Mouse (Mus musculus) left cerebral cortex, adult 11 months (tissue): ENCODE results near the gene Sstr2.

Experiments used
- DNase-seq: peaks from one replicate; pipeline ENCODE4 v3.0.0; 2022; ENCODE audit warnings: low spot score

Sstr2 gene

DNA sequence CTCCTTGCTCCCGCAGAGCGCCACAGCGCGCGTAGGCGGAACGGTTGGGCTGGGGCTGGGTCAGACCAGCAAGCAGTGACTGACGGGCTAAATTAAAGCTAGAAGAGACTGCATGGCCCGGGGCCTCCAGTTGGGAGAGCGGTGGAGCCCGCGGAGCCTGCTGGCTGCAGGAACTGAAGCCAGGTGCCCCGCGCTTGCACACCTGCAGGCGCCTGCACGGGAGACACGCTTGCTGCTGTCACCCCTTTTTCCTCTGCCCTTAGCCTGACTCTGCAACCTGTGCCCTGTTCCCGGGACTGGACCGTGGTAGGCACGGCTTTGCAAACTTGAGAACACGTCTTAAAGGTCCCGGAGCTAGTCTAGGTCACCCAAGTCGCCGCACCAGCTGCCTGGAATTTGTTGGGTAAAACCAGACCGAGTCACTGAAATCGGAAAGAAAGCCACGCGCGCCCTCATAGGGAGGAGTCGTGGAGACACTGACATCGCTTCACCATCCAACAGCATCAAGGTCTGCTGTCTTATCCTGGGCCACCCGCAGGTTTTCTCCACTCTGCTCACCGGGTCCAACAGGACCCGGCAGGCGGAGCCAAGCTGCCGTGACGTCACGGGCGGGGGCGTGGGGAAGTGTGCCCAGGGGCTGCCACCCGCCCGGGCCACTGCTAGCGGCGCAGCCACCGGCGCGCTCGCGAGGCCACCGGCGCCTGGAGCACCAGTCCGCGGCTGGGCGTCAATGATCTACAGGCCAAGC, at the start of gene Sstr2:
Gene Sstr2, plus strand, starts transcription at position 671 of the 748 bp plus-strand sequence.
- DNase-seq, result no peak

DNA sequence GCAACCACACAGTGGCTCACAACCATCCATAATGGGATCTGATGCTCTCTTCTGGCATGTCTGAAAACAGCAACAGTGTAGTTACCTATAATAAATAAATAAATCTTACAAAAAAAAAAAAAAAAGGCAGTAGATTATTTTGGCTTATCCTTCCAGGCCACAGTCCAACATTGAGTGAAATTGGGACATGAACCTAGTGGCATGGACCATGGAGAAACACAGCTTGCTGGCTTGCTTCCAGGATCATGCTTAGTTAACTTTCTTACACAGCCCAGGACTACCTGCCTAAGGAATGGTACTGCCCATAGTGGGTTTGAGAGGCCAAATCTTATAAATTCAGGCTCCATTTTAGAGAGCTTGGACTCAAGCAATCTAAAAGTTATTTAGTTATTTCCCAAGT, 47.5 kb upstream of the Sstr2 start:
- no peak for DNase-seq

DNA sequence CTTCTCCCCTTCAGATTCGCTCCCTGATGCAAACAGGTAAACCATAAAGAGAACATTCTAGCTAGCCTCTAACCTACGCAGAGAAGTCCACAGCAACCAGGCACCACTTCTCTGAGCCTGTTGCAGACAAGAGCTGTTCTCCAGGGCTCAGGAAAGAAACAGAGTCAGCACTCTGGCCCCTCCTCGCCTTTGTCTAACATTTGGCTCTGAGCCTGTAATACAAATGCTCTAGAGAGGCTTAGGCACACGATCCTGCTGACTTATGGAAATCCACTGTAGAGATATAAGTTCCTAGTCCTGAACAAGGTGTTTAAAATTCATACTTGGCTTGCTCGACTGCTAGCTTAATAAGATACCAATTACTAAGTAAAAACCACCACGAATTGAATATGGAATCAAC, 46.5 kb upstream of the Sstr2 start:
- no peak for DNase-seq

DNA sequence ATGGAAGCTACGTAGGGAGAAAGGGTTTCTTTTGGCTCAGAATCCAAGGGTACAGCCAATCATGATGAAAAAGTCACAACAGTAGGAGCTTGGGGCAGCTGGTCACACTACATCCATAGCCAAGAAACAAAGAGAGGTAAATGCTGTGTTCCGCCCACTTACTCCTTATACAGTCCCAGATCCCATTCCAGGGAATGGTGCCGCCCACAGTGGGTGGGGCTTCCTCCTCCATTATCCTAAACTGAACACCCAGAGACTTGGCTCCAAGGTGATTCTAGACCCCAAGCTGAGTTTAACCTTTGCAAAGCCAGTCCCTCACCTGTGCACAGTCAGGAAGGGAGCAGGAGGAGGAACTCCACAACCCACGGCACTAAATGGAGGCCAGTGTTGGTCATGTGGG, 41.9 kb upstream of the Sstr2 start:
- no peak for DNase-seq

DNA sequence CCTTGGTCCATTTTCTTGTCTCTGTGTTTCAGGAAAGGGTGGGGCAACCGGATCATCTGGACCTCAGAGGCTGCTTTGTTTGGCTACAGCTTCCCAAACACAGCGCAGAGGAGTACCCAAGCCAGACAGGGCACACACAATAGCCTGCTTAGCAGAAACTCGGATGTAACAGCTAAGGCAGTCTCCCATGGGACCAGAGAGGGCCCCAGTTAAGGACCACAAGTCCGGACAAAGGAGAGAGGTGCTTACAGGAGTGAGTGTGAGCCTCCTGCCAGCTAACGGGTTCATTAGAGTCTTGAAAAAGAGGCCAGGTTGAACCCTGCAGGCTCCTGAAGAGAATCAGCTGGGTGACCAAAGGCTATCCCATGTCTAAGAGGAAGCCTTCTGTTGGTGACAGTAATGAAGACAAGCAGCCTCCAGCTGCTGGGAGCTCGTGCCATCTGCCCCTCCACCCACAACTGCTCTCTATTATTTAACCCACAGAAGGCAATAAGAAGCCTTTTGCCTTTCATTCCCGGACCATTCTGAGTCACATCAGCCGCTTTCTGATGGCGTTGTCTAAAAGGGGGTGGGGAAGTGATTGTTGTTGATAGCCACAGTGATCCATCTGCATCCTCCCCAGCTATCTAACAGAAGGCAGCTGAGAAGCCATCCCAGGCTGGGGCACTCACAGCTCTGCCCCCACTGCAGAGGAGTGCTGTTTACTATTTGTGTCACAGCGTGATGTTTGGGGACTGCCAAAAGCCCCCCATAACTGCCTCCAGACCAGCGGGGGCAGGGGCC, 35.1 kb upstream of the Sstr2 start:
- DNase-seq, result no peak

DNA sequence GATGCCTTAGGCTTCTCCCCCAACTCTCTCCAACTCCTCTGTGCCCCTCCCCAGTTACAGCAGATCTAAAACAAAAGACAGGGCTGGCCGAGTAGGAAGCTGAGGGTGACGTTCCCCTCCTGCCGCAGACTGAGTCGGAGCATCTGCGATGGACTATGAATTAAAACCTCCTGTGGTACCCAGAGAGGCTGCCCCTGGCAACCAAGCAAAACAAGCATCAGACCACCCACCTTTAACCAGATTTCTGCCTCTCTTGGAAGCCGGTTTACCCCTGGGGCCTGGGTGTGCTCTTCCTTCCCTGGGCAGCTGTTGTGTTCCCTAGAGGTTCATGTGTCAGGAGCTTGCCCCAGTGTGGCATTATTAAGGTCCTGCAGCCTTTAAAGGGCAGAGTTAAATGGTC, 32.7 kb upstream of the Sstr2 start:
- no peak for DNase-seq

DNA sequence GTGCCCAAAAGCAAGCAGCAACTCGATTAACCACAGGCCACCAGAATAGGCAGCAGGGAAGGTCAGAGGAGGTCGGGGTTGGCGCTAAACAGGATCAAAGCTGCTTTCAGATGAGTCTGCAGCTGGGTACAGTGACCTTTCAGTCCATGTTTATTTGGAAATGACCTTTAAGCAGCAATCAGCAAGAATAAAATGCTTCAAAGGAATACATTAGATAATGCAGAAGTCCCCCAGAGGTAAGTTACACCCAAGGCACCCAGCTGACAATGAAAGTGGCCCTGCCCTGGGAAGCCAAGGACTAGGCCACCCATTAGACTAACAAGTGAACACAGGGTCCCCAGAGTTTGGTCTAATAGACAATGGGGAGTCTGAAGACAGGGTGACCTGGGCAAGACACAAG, 30.2 kb upstream of the Sstr2 start:
- DNase-seq, result no peak

DNA sequence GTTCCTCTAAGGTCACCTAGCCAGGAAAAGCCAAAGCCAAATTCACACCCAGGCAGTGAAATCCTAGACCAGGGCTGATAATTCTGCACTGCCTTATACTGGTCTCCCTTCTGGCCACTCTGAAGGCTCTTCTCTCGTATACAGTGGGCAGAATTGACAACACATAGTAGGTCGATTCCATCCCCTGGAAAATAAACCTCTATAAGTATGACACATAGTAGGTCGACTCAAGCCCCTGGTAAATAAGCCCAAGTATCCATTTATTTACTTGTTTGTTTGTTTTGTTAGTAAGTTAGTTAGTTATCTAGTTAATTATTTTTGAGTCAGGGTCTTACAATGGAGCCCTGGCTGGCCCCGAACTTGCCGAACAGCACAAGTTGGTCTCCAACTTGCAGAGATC, 24.0 kb upstream of the Sstr2 start:
- no peak for DNase-seq

DNA sequence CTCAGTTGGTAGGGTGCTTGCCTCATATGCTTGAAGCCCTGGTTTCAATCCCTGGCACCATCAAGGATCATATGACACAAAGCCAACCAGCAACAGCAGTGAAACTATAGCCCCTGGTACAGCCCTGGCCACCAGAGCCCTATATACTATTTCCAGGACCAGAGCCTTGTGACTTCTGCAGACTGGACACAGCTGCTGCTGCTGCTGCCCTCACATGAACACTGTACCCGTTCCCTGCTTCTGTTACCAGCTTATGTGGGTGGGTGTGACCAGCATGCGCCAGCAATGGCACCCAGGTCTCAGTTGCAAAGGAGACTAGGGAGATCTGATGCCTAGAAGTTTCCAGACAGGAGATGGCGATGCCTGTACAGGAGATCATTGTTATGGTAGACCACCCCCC, 21.5 kb upstream of the Sstr2 start:
- DNase-seq, result no peak

DNA sequence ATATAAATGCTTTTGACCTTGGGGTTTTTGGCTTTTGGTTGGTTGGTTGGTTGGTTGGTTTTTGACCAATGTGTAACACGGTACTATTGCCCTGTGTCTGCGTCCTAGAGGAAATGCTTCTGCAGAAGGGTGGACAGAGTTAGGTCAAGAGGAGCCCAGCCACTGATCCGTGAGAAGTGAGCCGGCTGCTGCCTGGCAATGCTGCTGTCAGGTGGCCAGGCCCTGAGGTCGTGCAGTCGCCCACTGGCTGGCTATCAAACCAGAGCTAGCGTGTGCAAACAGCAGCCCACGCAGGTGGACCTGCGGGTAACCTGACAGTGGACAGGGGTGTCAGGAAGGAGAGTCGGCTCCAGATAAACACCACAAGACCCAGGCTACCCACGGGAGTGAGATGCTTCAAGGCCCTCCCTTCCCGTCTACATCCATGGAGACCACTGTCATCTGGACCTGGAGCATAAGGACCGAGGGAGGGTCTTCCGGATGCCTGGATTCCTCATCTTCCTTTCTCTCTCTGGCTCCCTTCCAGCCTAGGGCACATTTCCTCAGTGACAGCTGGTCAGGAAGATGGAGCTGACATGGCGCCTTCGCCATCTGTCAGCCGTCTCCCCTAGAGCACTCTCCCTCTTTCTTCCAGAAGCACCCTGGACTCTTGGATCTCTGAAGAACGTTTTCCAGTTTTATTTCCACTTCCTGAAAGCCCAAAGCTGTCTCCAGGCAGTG, 18.5 kb upstream of the Sstr2 start:
- no peak for DNase-seq

DNA sequence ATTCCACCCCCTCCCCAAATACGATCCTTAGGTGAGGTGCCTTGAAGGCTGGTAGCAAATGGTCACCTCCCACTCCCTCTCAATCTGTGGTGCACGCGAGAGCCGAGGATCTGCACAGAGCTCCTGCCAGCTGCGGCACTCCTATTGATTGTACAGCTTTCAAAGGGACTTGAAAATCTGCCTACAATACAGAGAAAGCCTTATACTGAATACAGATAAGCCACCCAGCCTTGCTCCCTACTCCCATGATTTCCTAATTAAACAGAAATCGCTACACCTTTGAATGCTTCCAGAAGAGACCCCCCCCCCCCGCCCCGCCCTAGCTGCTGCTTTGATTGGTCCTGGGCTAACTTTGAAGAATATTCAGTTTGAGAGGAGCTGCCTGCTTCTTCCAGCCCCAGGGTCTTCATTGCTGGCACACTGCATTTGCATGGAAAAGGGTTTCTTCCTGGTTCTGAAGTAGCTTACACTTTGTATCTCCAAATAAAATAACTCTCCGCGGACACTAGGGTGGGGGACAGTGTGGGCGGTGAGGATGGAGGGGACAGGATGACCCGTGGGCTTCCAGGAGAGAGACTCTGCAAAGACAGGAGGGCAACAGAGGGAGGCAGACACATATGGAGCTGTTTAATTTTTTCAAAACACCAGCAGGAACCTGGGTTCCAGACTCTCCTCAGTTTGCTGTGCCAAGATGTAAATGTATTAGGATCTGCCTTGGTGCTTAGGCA, 17.4 kb upstream of the Sstr2 start:
- no peak for DNase-seq

DNA sequence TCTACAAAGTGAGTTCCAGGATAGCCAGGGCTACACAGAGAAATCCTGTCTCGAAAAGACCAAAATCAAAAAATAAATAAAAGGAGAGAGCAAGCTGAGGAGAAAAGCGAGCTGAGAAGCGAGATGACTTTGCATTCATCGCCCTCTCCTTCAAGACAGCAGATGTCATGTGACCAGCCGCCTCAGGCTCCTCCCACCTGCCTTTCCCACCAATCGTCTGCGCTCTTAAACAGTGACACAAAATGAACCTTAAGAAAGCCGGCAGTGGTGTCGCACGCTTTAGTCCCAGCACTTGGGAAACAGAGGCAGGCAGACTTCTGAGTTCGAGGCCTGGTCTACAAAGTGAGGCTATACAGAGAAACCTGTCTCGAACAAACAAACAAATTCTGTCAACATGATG, 11.6 kb upstream of the Sstr2 start:
- DNase-seq, result no peak

DNA sequence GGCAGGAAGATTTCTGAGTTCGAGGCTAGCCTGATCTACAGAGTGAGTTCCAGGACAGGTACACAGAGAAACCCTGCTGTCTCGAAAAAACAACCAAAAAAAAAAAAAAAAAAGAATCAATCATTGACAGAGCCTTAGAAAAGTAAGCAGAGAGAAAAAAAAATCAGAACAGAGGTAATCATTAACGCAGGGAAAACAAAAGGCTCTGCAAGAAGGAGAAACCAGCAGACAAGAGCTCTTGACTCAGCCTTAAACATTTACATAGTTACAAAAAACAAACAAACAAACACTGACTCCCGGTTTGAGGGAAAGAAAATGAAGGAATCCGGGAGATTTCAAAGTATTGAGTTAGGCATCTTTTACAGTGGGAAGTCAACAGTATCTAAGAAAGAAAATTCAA, 9.6 kb upstream of the Sstr2 start:
- no peak for DNase-seq

DNA sequence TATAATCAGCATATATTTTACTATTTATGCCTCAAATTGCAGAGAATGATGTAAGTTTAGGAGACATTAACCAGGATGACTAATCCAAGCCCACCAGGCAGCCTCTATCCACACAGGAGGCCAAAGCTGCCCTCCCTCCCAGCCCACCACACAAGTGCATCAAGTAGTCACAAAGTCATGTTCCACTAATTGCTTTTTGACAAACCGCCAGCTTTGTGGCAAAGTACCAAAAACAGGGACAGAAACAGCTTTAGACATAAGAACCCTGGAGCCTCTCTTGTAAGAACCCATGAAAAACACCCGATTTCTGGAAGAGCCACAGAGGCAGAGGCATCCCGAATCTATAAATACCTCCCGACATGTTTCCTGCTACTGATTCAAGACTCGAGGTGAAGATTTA, 8.9 kb upstream of the Sstr2 start:
- DNase-seq, result no peak

DNA sequence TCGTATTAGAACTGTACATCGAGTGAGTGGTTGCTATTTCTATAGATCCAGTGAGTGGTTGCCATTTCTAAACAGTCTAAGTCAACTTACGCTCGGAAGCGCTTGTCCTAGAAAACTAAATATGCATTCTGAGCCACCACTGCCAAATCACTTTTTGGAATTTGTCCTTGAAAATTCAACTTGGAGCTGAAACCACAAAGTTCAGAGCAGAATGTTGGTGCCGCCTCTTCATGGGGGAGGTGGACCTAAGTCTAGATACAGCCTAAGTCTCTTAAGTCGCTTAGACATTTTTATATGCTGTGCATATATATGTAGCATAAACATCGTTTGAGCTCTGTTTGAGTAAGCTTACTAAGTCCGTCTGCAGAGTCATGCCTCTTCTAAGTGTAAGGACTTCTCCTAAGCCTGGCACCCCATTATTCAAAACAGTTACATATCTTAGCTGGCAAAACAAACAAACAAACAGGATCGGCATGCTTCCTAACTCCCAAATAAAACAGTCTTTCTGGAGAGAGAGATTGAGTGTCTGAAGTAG, 8.0 kb upstream of the Sstr2 start:
- DNase-seq, result no peak

DNA sequence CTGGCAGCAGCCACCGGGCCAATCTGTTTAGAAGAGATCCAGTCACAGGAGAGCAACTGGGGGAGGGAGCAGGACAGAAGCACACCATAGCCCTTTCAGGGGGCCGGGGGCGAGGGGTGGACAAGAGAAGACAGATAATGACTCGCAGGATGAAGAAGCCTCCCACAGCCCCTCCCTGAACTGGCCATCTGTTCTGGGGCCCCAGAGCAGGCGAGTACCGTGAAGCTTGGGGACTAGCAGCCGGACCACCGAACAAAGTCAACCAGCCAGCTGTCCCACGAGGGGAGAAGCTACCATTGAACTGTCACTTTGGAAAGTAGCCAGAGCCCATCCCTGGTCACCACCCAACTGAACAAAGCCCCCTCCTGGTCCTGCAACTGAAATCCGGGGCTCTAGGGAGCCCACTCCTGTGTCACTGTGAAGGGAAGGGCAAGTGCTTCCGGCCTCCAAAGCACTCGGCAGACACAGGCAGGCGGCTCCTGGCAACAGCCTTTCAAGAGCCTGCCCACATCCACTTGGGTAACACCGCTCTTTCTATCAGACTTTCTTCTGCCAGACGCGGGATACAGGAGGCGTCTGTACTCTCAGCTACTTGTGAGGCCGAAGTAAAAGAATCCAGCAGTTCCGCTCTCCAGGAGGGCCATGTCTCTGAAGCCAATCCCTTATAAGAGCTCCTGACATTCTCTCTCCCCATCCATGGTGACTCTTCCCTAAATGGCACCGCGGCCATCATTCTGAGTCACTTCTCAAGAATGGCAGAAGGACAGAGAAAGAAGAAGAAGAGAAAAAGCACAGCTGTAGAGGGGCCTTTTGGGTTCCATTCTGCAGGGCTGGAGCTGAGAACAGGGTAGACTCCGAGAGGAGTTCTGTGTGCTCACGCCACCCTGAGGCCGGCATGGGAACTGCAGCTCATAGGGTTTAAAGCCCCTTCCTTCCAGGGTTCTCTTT, 7.2 kb upstream of the Sstr2 start:
- DNase-seq, result no peak

DNA sequence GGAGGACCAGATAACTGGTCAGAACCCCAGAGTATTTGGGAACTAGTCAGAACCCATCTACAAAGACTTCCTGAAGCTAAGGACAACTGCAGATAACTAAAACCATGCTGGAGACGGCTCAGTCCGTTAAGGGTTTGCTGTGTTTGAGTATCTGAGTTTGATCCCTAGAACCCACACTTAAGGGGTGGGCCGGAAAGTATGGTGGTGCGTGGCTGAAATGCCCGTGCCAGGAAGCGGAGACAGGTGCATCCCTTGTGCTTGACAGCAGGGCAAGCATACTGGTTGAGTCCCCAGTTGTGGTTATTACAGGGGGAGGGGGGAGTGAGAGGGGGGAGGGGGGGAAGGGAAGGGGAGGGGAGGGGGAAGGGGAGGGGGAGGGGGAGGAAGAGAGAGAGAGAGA, 4.7 kb upstream of the Sstr2 start:
- no peak for DNase-seq

DNA sequence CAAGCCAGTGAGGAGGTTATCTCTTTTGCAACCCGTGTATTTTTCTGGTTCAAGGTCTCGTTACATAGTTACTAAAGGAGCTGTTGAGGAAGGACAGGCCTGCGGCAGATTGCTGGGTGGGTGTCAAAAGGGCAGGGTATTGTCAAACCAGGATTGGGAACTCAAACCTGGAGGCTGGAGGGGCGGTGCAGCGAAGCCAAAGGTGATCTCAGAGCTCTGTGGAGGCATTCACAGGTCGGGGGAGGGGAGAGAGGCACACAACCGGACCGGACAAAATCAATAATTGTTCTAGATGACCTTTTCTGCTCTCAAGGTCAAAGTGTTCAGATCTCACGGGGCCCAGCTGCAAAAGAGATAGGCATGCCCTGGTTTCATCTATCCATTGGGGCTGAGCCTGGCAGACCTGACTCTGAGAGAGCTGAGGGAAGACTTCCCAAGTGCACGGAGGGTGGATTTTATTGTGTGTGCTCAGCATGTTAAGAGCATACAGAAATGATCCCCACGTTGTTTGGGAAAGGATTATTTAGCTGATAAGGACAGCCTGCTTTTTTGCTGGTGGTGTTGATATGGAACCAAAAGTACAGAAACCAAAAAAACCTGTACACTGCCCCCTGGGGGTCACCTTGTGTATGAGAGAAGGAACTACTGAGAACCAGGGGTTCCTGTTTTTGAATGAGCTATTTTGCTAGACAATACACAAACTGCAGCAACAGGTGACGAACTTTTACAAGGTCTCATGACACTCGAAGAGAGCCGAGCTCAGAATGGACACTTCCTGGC, 1.8 kb upstream of the Sstr2 start:
- DNase-seq, result no peak

DNA sequence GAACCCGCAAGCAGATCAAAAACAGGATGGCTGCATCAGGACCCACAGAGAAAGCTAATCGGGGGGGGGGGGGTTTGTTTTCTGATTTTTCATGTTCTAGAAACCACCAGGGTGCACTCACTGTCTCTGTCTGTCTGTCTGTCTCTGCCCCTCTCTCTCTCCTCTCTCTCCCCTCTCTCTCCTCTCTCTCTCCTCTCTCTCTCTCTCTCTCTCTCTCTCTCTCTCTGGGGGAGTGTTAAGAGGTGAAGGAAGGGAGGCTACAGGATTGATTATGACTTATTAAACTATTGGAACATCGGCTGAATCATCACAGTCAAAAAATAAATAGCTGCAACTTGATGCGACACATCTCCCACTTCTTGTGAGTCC, 855 bp upstream of the Sstr2 start:
- DNase-seq, result no peak

DNA sequence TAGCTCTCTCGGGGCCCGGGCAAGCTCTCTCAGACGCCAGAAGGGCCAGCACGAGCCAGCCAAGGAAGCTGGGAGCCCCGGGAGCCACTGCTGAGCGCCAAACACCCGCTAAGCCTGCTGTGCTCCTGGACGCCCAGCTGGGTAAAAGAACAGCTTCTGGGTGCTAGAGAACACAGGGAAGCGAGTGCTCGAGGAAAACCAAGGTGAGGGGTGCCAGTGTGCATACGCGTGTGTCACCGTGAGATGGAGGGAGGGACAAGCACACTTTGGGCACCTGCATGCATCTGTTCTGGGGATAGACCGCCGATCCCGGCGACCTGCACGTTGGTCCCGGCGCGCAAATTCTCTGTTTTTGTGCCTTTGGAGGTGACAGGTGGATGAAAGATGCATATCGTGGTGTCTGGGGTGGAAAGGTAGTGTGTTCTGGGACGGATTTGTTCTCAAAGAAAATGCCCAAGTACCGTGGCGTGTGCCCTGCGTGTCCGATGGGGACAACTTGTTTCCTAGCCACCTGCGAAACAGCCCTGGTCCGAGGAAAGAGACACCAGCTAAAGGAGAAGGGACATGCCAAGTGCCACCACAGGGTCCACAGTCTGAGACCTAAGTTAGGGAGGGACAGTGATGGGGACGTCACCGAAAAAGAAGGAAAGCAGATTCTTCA, 408 bp downstream of the Sstr2 start:
- no peak for DNase-seq
